Mouse (Mus musculus): ENCODE results near the gene Zfp78. TPM values are rescaled to one million over a fixed set of nuclear protein-coding genes. Genes with fewer than 3 reads are reported as not detected.
A peak's percentile ranks its signal among the peaks of the same experiment; 100 is the strongest.

The Zfp78 gene
- polyA plus RNA-seq, 1 experiment from 2014 or later = 1.9 TPM

DNA sequence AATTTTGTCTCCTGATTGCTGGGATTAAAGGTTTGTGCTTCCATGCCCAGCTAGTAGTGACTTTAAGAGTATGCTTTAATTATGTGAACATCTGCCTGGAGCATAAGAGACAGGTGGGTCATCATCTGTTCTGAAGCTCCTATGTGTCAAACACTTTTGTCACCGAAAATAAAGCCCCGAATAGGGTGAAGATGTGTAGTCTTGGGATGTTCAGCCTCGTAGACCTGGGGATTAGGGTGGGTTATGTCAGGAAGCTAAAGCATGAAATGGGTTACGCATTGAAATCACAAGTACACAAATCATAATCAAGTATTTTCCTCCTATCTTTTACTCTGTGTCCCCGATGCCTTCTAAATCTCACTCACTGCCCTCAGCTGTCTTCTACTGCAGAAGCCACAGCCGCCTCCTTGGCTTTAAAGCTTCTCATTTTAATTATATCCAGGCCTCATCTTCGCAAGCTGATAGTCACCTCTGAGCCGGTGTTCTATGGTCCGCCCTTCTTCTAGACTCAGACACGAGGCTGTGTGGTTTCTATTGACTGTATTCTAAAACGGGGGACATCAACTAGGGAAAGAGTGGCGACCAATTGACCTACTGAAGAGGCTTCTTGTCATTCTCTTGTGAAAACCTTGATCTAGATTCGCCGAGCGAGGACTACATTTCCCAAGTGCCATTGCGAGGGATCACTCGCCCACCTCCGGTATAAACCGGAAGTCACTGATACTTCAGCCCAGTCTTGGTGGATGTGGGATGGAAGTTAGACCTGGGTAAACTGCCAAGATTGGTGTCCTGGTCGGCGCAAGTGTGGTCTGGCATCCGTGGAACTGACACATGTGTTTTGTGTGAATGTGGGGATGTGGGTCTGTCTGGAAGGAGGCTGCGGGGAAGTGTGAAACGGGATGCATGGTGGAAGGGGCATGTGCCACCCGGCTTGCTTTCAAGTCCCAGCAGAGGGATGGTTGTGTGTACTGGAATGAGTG is 35.2 kb downstream of the Zfp78 start, which contains the start of gene Smim17:
Gene Smim17 (plus strand): TSS at position 720 of the 980 bp plus-strand sequence.
- Histone ChIP-seq H3K4me3 (ENCODE audit: low read depth, low read length) (peak within 1 kb of the TSS; percentile 44), H3K27ac (replicated peaks; ENCODE audit: low read depth, low read length) (no peak within 1 kb of the TSS), H3K36me3 (replicated peaks; ENCODE audit: control insufficient read depth, insufficient read depth, low read depth, low read length) (no peaks in the 10 kb centered on the region), H3K4me1 (ENCODE audit: control insufficient read depth, insufficient read depth, low read length) (no peaks in the 10 kb centered on the region), H3K4me2 (ENCODE audit: low read depth, low read length) (peak within 1 kb of the TSS; percentile 58), H3K9ac (replicated peaks; ENCODE audit: low read length) (peak within 1 kb of the TSS; percentile 48), H3K27me3 (ENCODE audit: control insufficient read depth, insufficient read depth, low read length) (no peaks in the 10 kb centered on the region), H3K9me3 (replicated peaks; ENCODE audit: control insufficient read depth, low read length) (no peaks in the 10 kb centered on the region)
- ATAC-seq (replicated peaks; ENCODE audit: insufficient number of reproducible peaks, low FRiP score, low TSS enrichment, low read depth) = peak; percentile 91
- WGBS = 25% methylated on average over 25 of the region's 25 CpGs
- peak; percentile 77 for DNase-seq (ENCODE audit: low spot score)

DNA sequence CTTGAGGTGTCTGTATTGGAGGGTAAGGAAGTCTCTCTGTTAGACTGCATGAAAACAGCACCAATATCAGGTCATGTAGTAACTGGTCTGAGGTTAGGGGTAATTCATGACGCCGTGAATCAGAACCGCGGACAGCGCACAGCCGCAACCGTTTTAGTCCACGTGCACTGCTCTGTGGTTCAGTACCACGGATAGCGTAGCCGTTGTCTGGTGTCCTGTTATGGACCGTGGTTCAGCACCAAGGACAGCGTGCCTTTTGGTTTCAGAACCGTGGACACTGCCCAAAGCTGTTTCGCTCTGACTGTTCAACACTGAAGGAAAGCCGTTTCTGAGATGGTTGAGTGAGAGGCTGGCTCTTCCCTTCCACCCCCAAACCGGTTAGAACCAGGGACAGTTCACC is 47.0 kb downstream of the Zfp78 start, which contains the start of gene Gm20715:
Gene Gm20715 (plus strand): TSS at position 235 of the 400 bp plus-strand sequence.
- 2% methylated on average over 17 of the region's 17 CpGs for WGBS
- H3K4me2 ChIP-seq (ENCODE audit: low read depth, low read length) = no peak within 1 kb of the TSS
- no peak within 1 kb of the TSS for H3K9ac ChIP-seq (replicated peaks; ENCODE audit: low read length)
- no peaks in the 10 kb centered on the region for H3K4me1 ChIP-seq (ENCODE audit: control insufficient read depth, insufficient read depth, low read length)
- DNase-seq (ENCODE audit: low spot score) = peak; percentile 99
- no peaks in the 10 kb centered on the region for H3K9me3 ChIP-seq (replicated peaks; ENCODE audit: control insufficient read depth, low read length)
- H3K36me3 ChIP-seq (replicated peaks; ENCODE audit: control insufficient read depth, insufficient read depth, low read depth, low read length) = no peaks in the 10 kb centered on the region
- peak; percentile 83 for ATAC-seq (replicated peaks; ENCODE audit: insufficient number of reproducible peaks, low FRiP score, low TSS enrichment, low read depth)
- H3K4me3 ChIP-seq (ENCODE audit: low read depth, low read length) = no peak within 1 kb of the TSS
- H3K27me3 ChIP-seq (ENCODE audit: control insufficient read depth, insufficient read depth, low read length) = no peaks in the 10 kb centered on the region
- H3K27ac ChIP-seq (replicated peaks; ENCODE audit: low read depth, low read length) = no peak within 1 kb of the TSS

DNA sequence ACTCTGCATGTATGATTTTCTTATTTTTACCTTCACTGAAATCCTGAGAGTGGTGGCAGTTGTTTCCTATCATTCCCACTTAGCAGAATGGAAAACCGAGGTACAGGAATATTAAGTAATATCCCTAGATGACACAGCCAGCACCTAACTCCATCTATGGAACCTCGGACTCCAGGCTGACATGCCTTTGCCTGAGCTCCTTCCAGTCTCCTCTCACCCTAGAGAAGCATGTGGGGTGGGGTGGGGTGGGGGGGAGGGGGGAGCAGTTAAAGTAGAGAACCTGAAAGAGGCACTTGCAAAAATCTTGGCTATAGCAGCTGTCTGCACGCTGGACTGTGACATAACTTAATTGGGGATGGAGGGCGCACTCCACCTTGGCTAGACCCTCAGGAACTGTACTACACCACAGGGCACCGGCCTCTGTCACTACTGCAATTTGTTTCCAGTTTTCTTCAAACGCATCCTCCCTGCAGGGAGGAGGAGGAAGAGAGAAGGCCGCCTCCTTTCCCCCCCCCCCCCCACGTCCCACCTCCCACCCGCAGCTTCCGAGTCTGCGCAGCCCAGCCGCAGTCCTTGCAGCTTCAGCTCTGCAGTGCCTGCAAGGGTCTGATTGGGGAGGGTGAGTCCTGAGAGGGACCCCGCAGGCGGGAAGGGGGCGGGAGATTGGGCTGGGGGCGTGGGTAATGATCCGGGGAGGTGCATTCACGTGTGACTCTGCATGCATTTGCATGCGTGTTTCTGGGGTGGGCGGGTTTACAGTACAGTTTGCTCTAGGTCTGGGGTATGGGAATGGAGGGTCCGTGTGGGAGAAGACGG is 51.8 kb downstream of the Zfp78 start:
- WGBS = 4% methylated on average over 20 of the region's 22 CpGs
- H3K9ac ChIP-seq (replicated peaks; ENCODE audit: low read length) = no peak overlapping the region
- no peak overlapping the region for H3K4me3 ChIP-seq (ENCODE audit: low read depth, low read length)
- no peak overlapping the region for H3K27ac ChIP-seq (replicated peaks; ENCODE audit: low read depth, low read length)
- H3K27me3 ChIP-seq (ENCODE audit: control insufficient read depth, insufficient read depth, low read length) = no peaks in the 10 kb centered on the region
- H3K4me2 ChIP-seq (ENCODE audit: low read depth, low read length) = no peak overlapping the region
- ATAC-seq (replicated peaks; ENCODE audit: insufficient number of reproducible peaks, low FRiP score, low TSS enrichment, low read depth) = no peak
- H3K9me3 ChIP-seq (replicated peaks; ENCODE audit: control insufficient read depth, low read length) = no peaks in the 10 kb centered on the region
- H3K36me3 ChIP-seq (replicated peaks; ENCODE audit: control insufficient read depth, insufficient read depth, low read depth, low read length) = no peaks in the 10 kb centered on the region
- no peaks in the 10 kb centered on the region for H3K4me1 ChIP-seq (ENCODE audit: control insufficient read depth, insufficient read depth, low read length)
- DNase-seq (ENCODE audit: low spot score) = no peak

DNA sequence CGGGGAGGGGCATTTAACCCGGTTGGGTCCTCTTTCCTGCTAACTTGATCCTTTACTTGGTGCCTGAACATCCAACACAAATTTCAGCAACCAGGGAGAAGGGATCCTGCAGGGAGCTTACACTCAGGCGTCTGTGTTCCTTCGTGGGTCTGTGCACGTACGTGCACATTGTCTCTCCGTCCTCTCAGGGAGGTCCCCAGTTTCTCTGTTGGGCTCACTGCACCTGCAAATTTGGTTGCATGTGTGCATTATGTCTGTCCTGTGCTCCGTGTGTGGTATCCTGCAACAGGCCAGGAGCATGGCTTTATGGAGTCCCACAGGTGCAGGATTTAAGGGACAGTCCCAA is 52.3 kb downstream of the Zfp78 start:
- Histone ChIP-seq H3K27me3 (ENCODE audit: control insufficient read depth, insufficient read depth, low read length) (no peaks in the 10 kb centered on the region), H3K9me3 (replicated peaks; ENCODE audit: control insufficient read depth, low read length) (no peaks in the 10 kb centered on the region), H3K27ac (replicated peaks; ENCODE audit: low read depth, low read length) (no peak overlapping the region), H3K36me3 (replicated peaks; ENCODE audit: control insufficient read depth, insufficient read depth, low read depth, low read length) (no peaks in the 10 kb centered on the region), H3K4me2 (ENCODE audit: low read depth, low read length) (no peak overlapping the region), H3K4me1 (ENCODE audit: control insufficient read depth, insufficient read depth, low read length) (no peaks in the 10 kb centered on the region), H3K9ac (replicated peaks; ENCODE audit: low read length) (no peak overlapping the region), H3K4me3 (ENCODE audit: low read depth, low read length) (no peak overlapping the region)
- 16% methylated on average over 8 of the region's 8 CpGs for WGBS
- ATAC-seq (replicated peaks; ENCODE audit: insufficient number of reproducible peaks, low FRiP score, low TSS enrichment, low read depth) (no peak), DNase-seq (ENCODE audit: low spot score) (no peak)

DNA sequence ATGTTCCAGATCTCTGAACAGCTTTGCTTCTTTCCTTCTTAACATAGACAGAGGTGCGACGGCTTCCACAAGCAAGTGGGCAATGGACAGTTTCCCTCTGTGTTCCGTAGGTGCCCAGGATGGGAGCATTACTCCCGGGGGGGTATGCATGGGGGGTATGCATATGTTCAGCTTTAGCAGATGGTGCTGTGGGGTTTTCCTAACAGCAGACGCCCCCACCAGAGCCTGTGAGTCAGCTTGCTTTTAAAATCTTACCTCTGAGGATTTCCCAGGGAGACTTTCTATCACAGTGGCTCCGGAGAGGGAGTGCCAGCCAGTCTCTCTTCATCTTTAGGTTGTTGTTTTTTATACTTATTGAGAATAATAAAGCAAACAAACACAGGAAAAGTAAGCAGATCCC is 56.8 kb downstream of the Zfp78 start:
- no peaks in the 10 kb centered on the region for H3K9me3 ChIP-seq (replicated peaks; ENCODE audit: control insufficient read depth, low read length)
- H3K27ac ChIP-seq (replicated peaks; ENCODE audit: low read depth, low read length) = no peak overlapping the region
- H3K9ac ChIP-seq (replicated peaks; ENCODE audit: low read length) = no peak overlapping the region
- H3K27me3 ChIP-seq (ENCODE audit: control insufficient read depth, insufficient read depth, low read length) = no peaks in the 10 kb centered on the region
- no peaks in the 10 kb centered on the region for H3K36me3 ChIP-seq (replicated peaks; ENCODE audit: control insufficient read depth, insufficient read depth, low read depth, low read length)
- H3K4me3 ChIP-seq (ENCODE audit: low read depth, low read length) = no peak overlapping the region
- H3K4me2 ChIP-seq (ENCODE audit: low read depth, low read length) = no peak overlapping the region
- no peaks in the 10 kb centered on the region for H3K4me1 ChIP-seq (ENCODE audit: control insufficient read depth, insufficient read depth, low read length)
- 77% methylated on average over 6 of the region's 6 CpGs for WGBS
- no peak for ATAC-seq (replicated peaks; ENCODE audit: insufficient number of reproducible peaks, low FRiP score, low TSS enrichment, low read depth)
- no peak for DNase-seq (ENCODE audit: low spot score)

DNA sequence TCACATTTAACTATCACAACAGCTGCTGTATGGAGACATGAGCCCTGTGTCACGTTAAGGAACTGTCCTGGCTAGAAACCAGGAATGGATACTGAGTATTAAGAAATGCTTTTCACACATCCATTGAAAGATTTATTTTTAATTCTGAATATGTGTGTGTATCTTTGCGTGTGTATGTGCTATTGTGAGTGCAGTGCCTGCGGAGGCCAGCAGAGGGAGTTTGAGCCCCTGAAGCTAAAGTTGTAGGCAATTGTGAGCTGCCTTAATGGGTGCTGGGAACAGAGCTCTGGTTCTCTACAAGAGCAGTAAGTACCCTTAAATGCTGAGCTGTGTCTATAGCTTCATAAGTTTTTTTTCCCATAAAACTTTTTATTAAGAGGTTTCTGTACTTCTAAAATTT is 66.3 kb downstream of the Zfp78 start:
- no peaks in the 10 kb centered on the region for H3K36me3 ChIP-seq (replicated peaks; ENCODE audit: control insufficient read depth, insufficient read depth, low read depth, low read length)
- no peak overlapping the region for H3K4me3 ChIP-seq (ENCODE audit: low read depth, low read length)
- no peak overlapping the region for H3K27ac ChIP-seq (replicated peaks; ENCODE audit: low read depth, low read length)
- H3K9ac ChIP-seq (replicated peaks; ENCODE audit: low read length) = no peak overlapping the region
- ATAC-seq (replicated peaks; ENCODE audit: insufficient number of reproducible peaks, low FRiP score, low TSS enrichment, low read depth) = no peak
- no peak for DNase-seq (ENCODE audit: low spot score)
- no peak overlapping the region for H3K4me2 ChIP-seq (ENCODE audit: low read depth, low read length)
- 88% methylated on average over 3 of the region's 3 CpGs for WGBS
- no peaks in the 10 kb centered on the region for H3K9me3 ChIP-seq (replicated peaks; ENCODE audit: control insufficient read depth, low read length)
- no peaks in the 10 kb centered on the region for H3K27me3 ChIP-seq (ENCODE audit: control insufficient read depth, insufficient read depth, low read length)
- no peaks in the 10 kb centered on the region for H3K4me1 ChIP-seq (ENCODE audit: control insufficient read depth, insufficient read depth, low read length)

DNA sequence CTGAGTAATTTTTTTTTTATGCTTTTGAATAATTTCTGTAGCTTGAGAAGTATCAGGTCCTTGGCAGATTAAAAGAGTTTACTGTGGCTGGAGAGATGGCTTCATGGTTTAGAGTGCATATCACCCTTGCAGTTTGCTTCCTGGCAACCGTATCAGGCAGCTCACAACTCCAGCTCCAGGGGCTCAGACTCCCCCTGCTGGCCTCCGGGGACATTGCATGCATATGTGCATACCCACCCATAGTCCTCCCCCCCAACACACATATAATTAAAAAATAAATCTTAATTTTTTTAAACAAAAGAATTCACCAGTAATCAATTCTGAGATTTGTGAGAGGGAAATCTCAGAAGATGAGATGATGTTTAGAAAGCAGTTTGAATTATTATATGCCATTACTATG is 67.3 kb downstream of the Zfp78 start:
- no peak overlapping the region for H3K27ac ChIP-seq (replicated peaks; ENCODE audit: low read depth, low read length)
- H3K4me1 ChIP-seq (ENCODE audit: control insufficient read depth, insufficient read depth, low read length) = no peaks in the 10 kb centered on the region
- no peak overlapping the region for H3K4me3 ChIP-seq (ENCODE audit: low read depth, low read length)
- DNase-seq (ENCODE audit: low spot score) = peak; percentile 20
- no peak overlapping the region for H3K9ac ChIP-seq (replicated peaks; ENCODE audit: low read length)
- H3K9me3 ChIP-seq (replicated peaks; ENCODE audit: control insufficient read depth, low read length) = no peaks in the 10 kb centered on the region
- 49% methylated on average over 2 of the region's 2 CpGs for WGBS
- no peak overlapping the region for H3K4me2 ChIP-seq (ENCODE audit: low read depth, low read length)
- H3K27me3 ChIP-seq (ENCODE audit: control insufficient read depth, insufficient read depth, low read length) = no peaks in the 10 kb centered on the region
- H3K36me3 ChIP-seq (replicated peaks; ENCODE audit: control insufficient read depth, insufficient read depth, low read depth, low read length) = no peaks in the 10 kb centered on the region
- ATAC-seq (replicated peaks; ENCODE audit: insufficient number of reproducible peaks, low FRiP score, low TSS enrichment, low read depth) = no peak
